Mouse (Mus musculus) liver, postnatal 0 days (tissue): ENCODE measurements around the gene Bcl2l14.

Experiments
- CTCF ChIP-seq: sonication (generic); IDR thresholded peaks from 2 replicates; pipeline ENCODE4 v1.5.1; 2016; ENCODE audit warnings: antibody characterized with exemption, low read depth
- EP300 ChIP-seq: IDR thresholded peaks from 2 replicates; pipeline ENCODE4 v1.6.1; 2016; ENCODE audit warnings: antibody characterized with exemption, low read depth, mild to moderate bottlenecking

GRCm38 (mm10) chr6:134458376-134458775 is 62.3 kb downstream of the Bcl2l14 start:
- TF ChIP-seq EP300 (no peak), CTCF (no peak)
